Mouse (Mus musculus) heart, postnatal 0 days (tissue): Measurements from ENCODE around the gene Adamtsl1.

ENCODE experiments used
- CTCF ChIP-seq: IDR thresholded peaks from 2 replicates; pipeline ENCODE4 v1.5.1; 2016; ENCODE audit warnings: antibody characterized with exemption, control low read depth, low read depth
- EP300 ChIP-seq: IDR thresholded peaks from 2 replicates; pipeline ENCODE4 v1.6.1; 2016; ENCODE audit warnings: antibody characterized with exemption, low read depth

DNA sequence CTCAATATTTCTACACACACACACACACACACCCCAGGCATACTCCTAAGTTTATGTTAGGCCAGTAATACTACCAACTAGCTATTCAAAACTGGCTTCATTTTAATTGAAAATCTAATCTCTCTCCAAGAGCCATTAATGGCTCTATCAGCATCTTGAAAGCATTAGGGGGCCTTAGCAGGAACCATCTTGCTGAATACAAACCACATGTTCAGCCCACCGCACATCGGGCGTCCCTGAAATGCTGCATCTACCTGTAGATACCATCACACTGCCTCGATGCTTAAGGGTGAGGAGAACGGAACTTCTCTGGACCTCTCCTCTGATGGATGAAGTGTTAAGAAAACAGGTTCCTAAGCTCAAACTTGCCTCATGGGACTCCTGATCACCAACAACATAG is 950.8 kb downstream of the Adamtsl1 start:
- no peak for TF ChIP-seq EP300
- no peak for TF ChIP-seq CTCF
